Mouse (Mus musculus): ENCODE results near the gene Ppp1r14c.
A peak's percentile ranks its signal among the peaks of the same experiment; 100 is the strongest.

Ppp1r14c gene

GRCm38 (mm10) chr10:3366036-3366869, at the start of gene Ppp1r14c:
TSS of gene Ppp1r14c (plus strand) at chr10:3366057.
- DNase-seq, result peak; percentile 52

GRCm38 (mm10) chr10:3321406-3321805, 44.5 kb upstream of the Ppp1r14c start:
- no peak for DNase-seq

- no peak for DNase-seq
Observed at GRCm38 (mm10) chr10:3325447-3325846, 40.4 kb upstream of the Ppp1r14c start.

GRCm38 (mm10) chr10:3332880-3333279, 33.0 kb upstream of the Ppp1r14c start:
- DNase-seq, result peak; percentile 60

- no peak for DNase-seq
Observed at GRCm38 (mm10) chr10:3334570-3334969, 31.3 kb upstream of the Ppp1r14c start.

GRCm38 (mm10) chr10:3336729-3337329, 29.0 kb upstream of the Ppp1r14c start:
- DNase-seq, result no peak

GRCm38 (mm10) chr10:3337330-3337901, 28.4 kb upstream of the Ppp1r14c start:
- DNase-seq, result no peak

- no peak for DNase-seq
Observed at GRCm38 (mm10) chr10:3345706-3346105, 20.2 kb upstream of the Ppp1r14c start.

- no peak for DNase-seq
Observed at GRCm38 (mm10) chr10:3359531-3359930, 6.3 kb upstream of the Ppp1r14c start.

GRCm38 (mm10) chr10:3365671-3366035, 204 bp upstream of the Ppp1r14c start:
- peak; percentile 2 for DNase-seq

- no peak for DNase-seq
Observed at GRCm38 (mm10) chr10:3366870-3367431, 1.1 kb downstream of the Ppp1r14c start.

GRCm38 (mm10) chr10:3367440-3367839, 1.6 kb downstream of the Ppp1r14c start:
- peak; percentile 3 for DNase-seq

GRCm38 (mm10) chr10:3383176-3383575, 17.3 kb downstream of the Ppp1r14c start:
- no peak for DNase-seq

- DNase-seq, result no peak
Observed at GRCm38 (mm10) chr10:3392251-3392650, 26.4 kb downstream of the Ppp1r14c start.

- DNase-seq, result no peak
Observed at GRCm38 (mm10) chr10:3393548-3393947, 27.7 kb downstream of the Ppp1r14c start.

GRCm38 (mm10) chr10:3394193-3394592, 28.3 kb downstream of the Ppp1r14c start:
- DNase-seq, result peak; percentile 54

GRCm38 (mm10) chr10:3394671-3395288, 28.9 kb downstream of the Ppp1r14c start:
- no peak for DNase-seq

GRCm38 (mm10) chr10:3395341-3395931, 29.6 kb downstream of the Ppp1r14c start:
- DNase-seq, result no peak

- DNase-seq, result no peak
Observed at GRCm38 (mm10) chr10:3396008-3396795, 30.3 kb downstream of the Ppp1r14c start.

GRCm38 (mm10) chr10:3397406-3397805, 31.5 kb downstream of the Ppp1r14c start:
- no peak for DNase-seq

GRCm38 (mm10) chr10:3398051-3398450, 32.2 kb downstream of the Ppp1r14c start:
- no peak for DNase-seq

GRCm38 (mm10) chr10:3402284-3402683, 36.4 kb downstream of the Ppp1r14c start:
- DNase-seq, result no peak

Data from cerebellum, adult 9-11 months (tissue).